Mouse (Mus musculus) CD4-positive, CD25-positive, alpha-beta regulatory T cell, adult 9 weeks (primary cell): ENCODE data around the gene Rabgap1l. TPM values are rescaled to one million over a fixed set of nuclear protein-coding genes. Genes with fewer than 3 reads are reported as not detected.

Source experiments
- polyA plus RNA-seq: library from polyadenylated mRNA; unstranded; fragments of 100-300 nt; shearing (Covaris generic); gene quantifications from one replicate; pipeline ENCODE4 v1.2.1, GENCODE M21; 2017

Gene Rabgap1l
- 359 TPM for polyA plus RNA-seq

DNA sequence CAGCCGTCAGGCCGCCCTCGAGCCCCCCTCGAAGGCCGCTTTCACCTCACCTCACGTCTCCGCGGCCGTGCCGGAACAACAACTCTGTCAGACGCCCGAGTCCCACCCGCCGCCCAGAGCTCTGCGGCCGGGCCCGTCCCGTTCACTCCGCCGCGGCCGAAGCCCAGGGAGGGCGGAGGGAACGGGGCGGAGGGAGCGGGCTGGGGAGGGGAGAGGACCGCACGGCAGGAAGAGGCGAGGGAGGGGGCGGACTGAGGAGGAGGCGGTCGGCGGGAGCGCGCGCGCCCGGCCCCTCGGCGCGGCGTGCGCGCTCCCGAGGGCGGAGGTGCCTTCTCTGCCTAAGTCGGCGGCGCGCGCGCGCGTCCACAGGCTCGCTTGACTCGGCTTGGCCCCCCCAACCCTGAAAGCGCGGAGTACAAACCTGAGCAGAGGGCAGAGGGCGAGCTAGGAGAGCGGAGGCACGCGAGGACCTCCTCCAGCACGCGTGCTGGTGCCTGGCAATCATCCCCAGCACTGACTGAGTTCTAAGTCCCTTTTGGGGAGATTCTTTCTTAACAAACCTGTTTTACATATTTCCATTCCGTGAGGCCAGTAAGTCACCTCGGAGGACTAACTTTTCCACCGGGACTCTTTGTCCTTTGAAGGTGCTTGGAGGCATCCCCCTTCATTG, at the start of gene Rabgap1l:
Gene Rabgap1l (minus strand): TSS at position 526 of the 670 bp plus-strand sequence.

DNA sequence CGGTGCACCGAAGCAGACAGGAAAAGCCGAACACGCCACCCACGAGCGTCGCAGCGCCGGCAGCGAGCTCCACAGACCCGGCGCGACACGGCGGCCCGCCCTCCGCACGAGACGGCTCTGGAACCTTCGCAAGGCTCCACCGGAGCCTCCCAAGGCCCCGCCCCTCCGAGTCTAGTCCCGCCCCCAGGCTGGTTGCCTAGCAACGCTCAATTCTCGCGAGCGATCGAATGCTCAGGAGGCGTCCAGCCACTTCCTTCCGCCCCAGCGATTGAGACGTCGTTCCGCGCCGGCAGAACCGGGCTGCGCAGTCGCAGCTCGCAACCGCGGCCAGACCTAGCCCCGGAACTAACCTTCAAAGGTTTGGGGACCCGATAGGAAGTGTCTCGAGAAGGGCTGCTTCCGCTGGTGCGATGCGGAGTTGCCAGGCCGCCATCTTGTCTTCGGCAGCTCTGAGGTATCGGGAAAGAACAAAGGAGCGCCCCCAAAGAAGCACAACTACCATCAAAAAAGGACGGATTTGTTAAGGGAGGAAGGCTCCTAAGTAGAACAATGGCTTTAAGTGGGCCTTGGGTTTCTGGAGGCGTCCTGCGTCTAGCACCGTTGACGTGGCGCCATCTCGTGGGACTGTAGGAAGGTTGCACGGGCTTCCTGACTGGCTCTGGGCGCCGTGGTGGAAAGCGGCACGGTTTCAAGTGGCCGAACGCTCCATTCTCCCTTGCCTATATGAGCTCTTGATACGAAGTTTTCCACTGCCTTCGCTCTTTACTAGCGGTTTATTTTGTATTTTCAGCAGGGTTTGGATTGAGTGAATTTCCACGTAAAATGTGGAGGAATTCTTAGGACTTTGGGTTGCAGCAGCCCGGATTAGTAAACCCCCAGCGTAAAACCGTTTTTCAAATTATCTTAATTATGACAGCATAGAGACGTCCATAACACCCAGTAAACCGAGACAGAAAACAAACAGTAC, 580.0 kb downstream of the Rabgap1l start, which contains the start of gene Cacybp:
Gene Cacybp (minus strand): TSS at position 173 of the 967 bp plus-strand sequence.

DNA sequence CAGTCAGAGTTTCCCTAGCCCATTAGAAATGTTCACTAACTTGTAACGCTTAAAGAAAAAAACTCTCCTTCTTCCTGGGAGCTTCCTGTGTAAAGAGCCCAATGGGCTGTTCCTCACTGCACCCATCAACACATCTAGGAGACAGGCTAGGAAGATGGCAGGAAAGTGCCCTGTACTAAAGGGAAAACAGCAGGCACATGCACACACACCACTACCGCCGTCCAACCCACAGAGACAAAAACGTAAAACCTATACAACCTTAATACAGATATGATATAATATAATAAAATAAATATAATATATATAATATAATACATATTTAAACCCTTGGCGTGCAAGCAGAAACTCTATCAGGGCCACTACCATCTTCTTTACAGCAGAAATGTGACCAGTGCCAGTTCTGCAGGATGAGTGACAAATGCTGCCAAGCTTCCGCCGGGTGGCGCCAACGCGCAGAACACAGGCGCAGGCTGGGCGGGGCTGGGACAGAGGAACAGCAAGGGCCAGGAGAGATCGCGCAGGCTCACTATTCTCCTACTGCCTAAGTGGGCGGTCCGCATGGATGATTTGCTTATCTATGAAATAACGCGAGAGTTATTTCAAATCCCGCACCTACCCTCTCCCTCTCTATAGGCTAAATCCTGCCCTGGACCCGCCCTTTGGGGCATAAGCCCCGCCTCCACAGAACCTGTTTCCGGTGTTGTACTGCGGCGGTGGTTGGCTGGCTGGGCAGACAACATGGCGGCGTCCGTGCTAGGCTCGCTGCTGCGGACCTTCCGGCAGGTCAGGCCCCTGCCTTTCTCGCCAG, 598.3 kb downstream of the Rabgap1l start, which contains the start of gene Mrps14:
Gene Mrps14 (plus strand): TSS at position 687 of the 808 bp plus-strand sequence.

Other genes starting within 250 kb of the Rabgap1l start
- gene Rc3h1, start 113.2 kb upstream of the Rabgap1l start, polyA plus RNA-seq: 7.2 TPM
- gene Serpinc1, start 185.4 kb upstream of the Rabgap1l start, polyA plus RNA-seq: 17.6 TPM
- gene Zbtb37, start 241.6 kb upstream of the Rabgap1l start, polyA plus RNA-seq: 19.8 TPM